Mouse (Mus musculus): ENCODE data around the gene Dlg5. TPM values are rescaled to one million over a fixed set of nuclear protein-coding genes. Genes with fewer than 3 reads are reported as not detected.

Dlg5 gene
- polyA plus RNA-seq, 1 experiment = 16.5 TPM

DNA sequence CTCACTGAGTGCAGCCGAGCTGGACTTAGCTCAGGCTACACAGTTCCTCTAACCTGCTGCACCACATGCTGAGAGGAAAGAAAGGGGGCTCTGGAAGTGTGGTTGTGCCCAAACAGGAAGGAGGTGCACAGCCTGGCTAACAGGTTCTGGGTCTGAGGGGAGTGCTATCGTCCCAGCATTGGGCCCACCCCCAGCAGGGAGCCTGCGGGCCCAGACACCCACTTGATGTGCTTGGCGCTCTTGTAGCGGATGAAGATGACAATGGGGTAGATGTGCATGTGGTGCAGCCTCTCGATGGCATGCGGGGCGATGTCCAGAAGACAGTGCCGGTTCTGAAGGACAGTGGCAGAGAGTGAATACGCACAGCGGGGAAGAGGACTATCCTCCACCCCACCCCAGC is 108.8 kb downstream of the Dlg5 start:
- no peak overlapping the region for H3K4me3 ChIP-seq
- no peak overlapping the region for H3K4me2 ChIP-seq (ENCODE audit: low read depth)
- H3ac ChIP-seq (ENCODE audit: control insufficient read depth, insufficient read length) = no peak overlapping the region
- H3K36me3 ChIP-seq (ENCODE audit: control insufficient read depth, insufficient read depth) = peaks cover 8% of the 10 kb centered on the region
- H3K79me2 ChIP-seq (ENCODE audit: control insufficient read depth, insufficient read depth) = no peaks in the 10 kb centered on the region
- TF ChIP-seq MYOD1 (IDR thresholded peaks at IDR 0.05; ENCODE audit: control insufficient read depth in 1 of 3, insufficient read length in 2 of 3, low read depth in 2 of 3) (no peak), TCF12 (IDR thresholded peaks at IDR 0.05; ENCODE audit: insufficient read depth, poor library complexity, severe bottlenecking) (no peak), MAX (IDR thresholded peaks at IDR 0.05; ENCODE audit: low read depth) (no peak), TCF3 (IDR thresholded peaks at IDR 0.05; ENCODE audit: insufficient read length, low read depth) (no peak), MYOG (IDR thresholded peaks at IDR 0.05; ENCODE audit: control insufficient read depth in 1 of 3, insufficient read depth in 1 of 3, insufficient read length in 2 of 3, low read depth in 2 of 3) (no peak), POLR2AphosphoS2 (IDR thresholded peaks at IDR 0.05; ENCODE audit: insufficient read length, low read depth) (no peak), POLR2A (IDR thresholded peaks at IDR 0.05; ENCODE audit: insufficient read length, low read depth) (no peak), CEBPB (IDR thresholded peaks at IDR 0.05; ENCODE audit: insufficient read depth, poor library complexity, severe bottlenecking) (no peak), USF1 (IDR thresholded peaks at IDR 0.05; ENCODE audit: low read depth) (no peak), REST (IDR thresholded peaks at IDR 0.05; ENCODE audit: insufficient read depth, insufficient read length) (no peak), E2F4 (IDR thresholded peaks at IDR 0.05; ENCODE audit: insufficient read depth) (no peak), SRF (IDR thresholded peaks at IDR 0.05; ENCODE audit: control insufficient read depth, insufficient read length, low read depth) (no peak)
- H3K27me3 ChIP-seq (ENCODE audit: control insufficient read depth, insufficient read depth, insufficient read length) = no peaks in the 10 kb centered on the region

DNA sequence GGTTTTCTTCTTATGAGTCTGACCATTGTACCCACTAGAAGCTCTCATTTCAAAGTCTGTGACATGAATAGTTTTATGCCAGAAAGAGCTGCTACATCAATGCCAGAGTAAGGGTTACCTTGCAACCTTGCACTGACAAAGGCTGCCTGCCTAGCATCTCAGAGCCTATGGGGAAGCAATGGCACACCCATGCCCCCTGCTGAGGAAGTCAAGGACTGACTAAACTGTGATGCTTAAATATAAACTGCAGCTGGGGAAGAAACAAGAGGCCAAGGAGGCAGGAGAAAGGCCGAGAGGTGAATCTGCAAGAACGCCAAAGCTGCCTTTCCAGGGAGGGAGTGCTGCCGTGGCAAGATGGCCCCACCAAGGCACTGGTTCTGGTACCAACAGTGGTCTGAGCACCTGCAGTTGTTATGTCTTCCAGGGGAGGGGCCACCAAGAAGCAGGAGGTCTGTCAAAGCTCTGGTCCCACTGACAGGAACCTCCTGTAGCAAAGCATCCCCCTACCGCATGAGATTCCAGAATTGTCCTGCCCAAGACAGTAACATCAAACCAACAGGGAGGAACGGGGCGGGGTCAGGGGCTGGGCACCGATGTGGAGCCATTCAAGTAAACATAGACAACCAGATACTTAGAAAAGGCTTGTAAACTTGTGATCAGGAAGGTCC is 111.0 kb downstream of the Dlg5 start:
- Histone ChIP-seq H3K27me3 (ENCODE audit: control insufficient read depth, insufficient read depth, insufficient read length) (no peaks in the 10 kb centered on the region), H3K4me3 (no peak overlapping the region), H3K4me2 (ENCODE audit: low read depth) (no peak overlapping the region), H3K36me3 (ENCODE audit: control insufficient read depth, insufficient read depth) (peaks cover 8% of the 10 kb centered on the region), H3K79me2 (ENCODE audit: control insufficient read depth, insufficient read depth) (no peaks in the 10 kb centered on the region), H3ac (ENCODE audit: control insufficient read depth, insufficient read length) (no peak overlapping the region)
- TF ChIP-seq MYOD1 (IDR thresholded peaks at IDR 0.05; ENCODE audit: control insufficient read depth in 1 of 3, insufficient read length in 2 of 3, low read depth in 2 of 3) (no peak), E2F4 (IDR thresholded peaks at IDR 0.05; ENCODE audit: insufficient read depth) (no peak), MAX (IDR thresholded peaks at IDR 0.05; ENCODE audit: low read depth) (no peak), SRF (IDR thresholded peaks at IDR 0.05; ENCODE audit: control insufficient read depth, insufficient read length, low read depth) (no peak), TCF3 (IDR thresholded peaks at IDR 0.05; ENCODE audit: insufficient read length, low read depth) (no peak), REST (IDR thresholded peaks at IDR 0.05; ENCODE audit: insufficient read depth, insufficient read length) (no peak), POLR2AphosphoS2 (IDR thresholded peaks at IDR 0.05; ENCODE audit: insufficient read length, low read depth) (no peak), POLR2A (IDR thresholded peaks at IDR 0.05; ENCODE audit: insufficient read length, low read depth) (no peak), MYOG (IDR thresholded peaks at IDR 0.05; ENCODE audit: control insufficient read depth in 1 of 3, insufficient read depth in 1 of 3, insufficient read length in 2 of 3, low read depth in 2 of 3) (no peak), TCF12 (IDR thresholded peaks at IDR 0.05; ENCODE audit: insufficient read depth, poor library complexity, severe bottlenecking) (no peak), CEBPB (IDR thresholded peaks at IDR 0.05; ENCODE audit: insufficient read depth, poor library complexity, severe bottlenecking) (no peak), USF1 (IDR thresholded peaks at IDR 0.05; ENCODE audit: low read depth) (no peak)

DNA sequence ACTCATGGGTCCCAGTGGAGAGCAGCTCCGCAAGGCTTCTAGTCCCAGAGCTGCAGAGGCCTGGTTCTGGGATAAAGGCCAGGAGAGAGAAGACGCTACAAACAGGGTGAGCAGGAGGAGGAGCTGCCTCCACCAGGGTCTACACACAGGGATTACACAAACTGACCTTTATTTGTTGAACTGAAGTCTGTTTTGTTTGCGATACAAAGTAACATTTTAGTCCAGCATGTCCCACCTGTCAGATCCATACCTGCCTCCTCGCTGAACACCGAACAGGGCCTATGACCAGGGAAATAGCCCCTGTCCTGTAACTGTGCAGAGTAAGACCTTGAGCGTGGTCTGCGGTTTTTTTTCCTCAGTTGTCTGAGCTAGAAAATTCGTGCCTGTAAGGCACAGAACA is 111.9 kb downstream of the Dlg5 start:
- Histone ChIP-seq H3K4me3 (no peak overlapping the region), H3K27me3 (ENCODE audit: control insufficient read depth, insufficient read depth, insufficient read length) (no peaks in the 10 kb centered on the region), H3K79me2 (ENCODE audit: control insufficient read depth, insufficient read depth) (no peaks in the 10 kb centered on the region), H3ac (ENCODE audit: control insufficient read depth, insufficient read length) (no peak overlapping the region), H3K4me2 (ENCODE audit: low read depth) (no peak overlapping the region), H3K36me3 (ENCODE audit: control insufficient read depth, insufficient read depth) (peaks cover 7% of the 10 kb centered on the region)
- TF ChIP-seq SRF (IDR thresholded peaks at IDR 0.05; ENCODE audit: control insufficient read depth, insufficient read length, low read depth) = no peak
- no peak for TF ChIP-seq E2F4 (IDR thresholded peaks at IDR 0.05; ENCODE audit: insufficient read depth)
- no peak for TF ChIP-seq USF1 (IDR thresholded peaks at IDR 0.05; ENCODE audit: low read depth)
- no peak for TF ChIP-seq MYOG (IDR thresholded peaks at IDR 0.05; ENCODE audit: control insufficient read depth in 1 of 3, insufficient read depth in 1 of 3, insufficient read length in 2 of 3, low read depth in 2 of 3)
- no peak for TF ChIP-seq POLR2AphosphoS2 (IDR thresholded peaks at IDR 0.05; ENCODE audit: insufficient read length, low read depth)
- no peak for TF ChIP-seq REST (IDR thresholded peaks at IDR 0.05; ENCODE audit: insufficient read depth, insufficient read length)
- no peak for TF ChIP-seq TCF12 (IDR thresholded peaks at IDR 0.05; ENCODE audit: insufficient read depth, poor library complexity, severe bottlenecking)
- no peak for TF ChIP-seq POLR2A (IDR thresholded peaks at IDR 0.05; ENCODE audit: insufficient read length, low read depth)
- no peak for TF ChIP-seq MYOD1 (IDR thresholded peaks at IDR 0.05; ENCODE audit: control insufficient read depth in 1 of 3, insufficient read length in 2 of 3, low read depth in 2 of 3)
- TF ChIP-seq CEBPB (IDR thresholded peaks at IDR 0.05; ENCODE audit: insufficient read depth, poor library complexity, severe bottlenecking) = no peak
- no peak for TF ChIP-seq MAX (IDR thresholded peaks at IDR 0.05; ENCODE audit: low read depth)
- TF ChIP-seq TCF3 (IDR thresholded peaks at IDR 0.05; ENCODE audit: insufficient read length, low read depth) = no peak

DNA sequence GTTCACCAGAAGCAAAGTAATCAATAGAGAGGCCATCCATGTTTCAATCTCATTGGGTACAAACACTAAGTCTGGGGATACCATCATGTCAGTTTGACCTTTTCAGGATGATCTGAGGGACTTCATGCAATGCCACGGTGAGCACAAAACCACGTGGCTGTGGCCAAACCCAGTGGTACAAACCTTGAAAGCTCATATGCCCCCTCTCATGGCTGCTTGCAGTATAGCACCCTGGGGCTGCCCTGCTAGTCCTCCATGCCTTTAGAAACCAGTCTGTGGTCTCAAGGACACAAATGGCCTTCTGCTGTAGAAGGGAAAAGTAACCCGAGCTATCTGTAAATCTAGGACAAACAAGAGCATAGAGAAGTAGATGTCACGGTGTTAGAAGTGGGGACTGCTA is 113.6 kb downstream of the Dlg5 start:
- no peaks in the 10 kb centered on the region for H3K27me3 ChIP-seq (ENCODE audit: control insufficient read depth, insufficient read depth, insufficient read length)
- H3K4me2 ChIP-seq (ENCODE audit: low read depth) = no peak overlapping the region
- H3K79me2 ChIP-seq (ENCODE audit: control insufficient read depth, insufficient read depth) = no peaks in the 10 kb centered on the region
- H3K36me3 ChIP-seq (ENCODE audit: control insufficient read depth, insufficient read depth) = peaks cover 5% of the 10 kb centered on the region
- H3ac ChIP-seq (ENCODE audit: control insufficient read depth, insufficient read length) = no peak overlapping the region
- no peak overlapping the region for H3K4me3 ChIP-seq
- TF ChIP-seq POLR2AphosphoS2 (IDR thresholded peaks at IDR 0.05; ENCODE audit: insufficient read length, low read depth) = no peak

DNA sequence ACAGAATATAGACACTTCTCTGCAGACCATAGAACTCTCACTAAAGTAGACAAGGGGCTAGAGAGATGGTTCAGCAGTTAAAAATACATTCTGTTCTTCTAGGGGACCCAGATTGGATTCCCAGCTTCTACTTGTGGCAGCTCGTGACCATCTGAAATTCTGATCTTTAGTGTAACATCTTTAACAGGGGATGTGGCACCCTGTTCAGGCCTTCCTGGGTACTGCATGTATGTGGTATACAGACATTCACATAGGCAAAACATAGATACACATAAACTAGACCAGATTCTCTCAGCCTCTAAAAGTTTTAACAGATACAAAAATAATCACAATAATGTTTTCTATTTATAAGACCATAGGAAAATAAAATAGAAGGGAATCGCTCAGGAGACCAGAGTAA is 120.7 kb downstream of the Dlg5 start:
- TF ChIP-seq MYOD1 (IDR thresholded peaks at IDR 0.05; ENCODE audit: control insufficient read depth in 1 of 3, insufficient read length in 2 of 3, low read depth in 2 of 3) (no peak), POLR2A (IDR thresholded peaks at IDR 0.05; ENCODE audit: insufficient read length, low read depth) (no peak), TCF12 (IDR thresholded peaks at IDR 0.05; ENCODE audit: insufficient read depth, poor library complexity, severe bottlenecking) (no peak), POLR2AphosphoS2 (IDR thresholded peaks at IDR 0.05; ENCODE audit: insufficient read length, low read depth) (no peak), TCF3 (IDR thresholded peaks at IDR 0.05; ENCODE audit: insufficient read length, low read depth) (no peak), MYOG (IDR thresholded peaks at IDR 0.05; ENCODE audit: control insufficient read depth in 1 of 3, insufficient read depth in 1 of 3, insufficient read length in 2 of 3, low read depth in 2 of 3) (no peak), CEBPB (IDR thresholded peaks at IDR 0.05; ENCODE audit: insufficient read depth, poor library complexity, severe bottlenecking) (no peak), USF1 (IDR thresholded peaks at IDR 0.05; ENCODE audit: low read depth) (no peak), SRF (IDR thresholded peaks at IDR 0.05; ENCODE audit: control insufficient read depth, insufficient read length, low read depth) (no peak), REST (IDR thresholded peaks at IDR 0.05; ENCODE audit: insufficient read depth, insufficient read length) (no peak), E2F4 (IDR thresholded peaks at IDR 0.05; ENCODE audit: insufficient read depth) (no peak), MAX (IDR thresholded peaks at IDR 0.05; ENCODE audit: low read depth) (no peak)
- Histone ChIP-seq H3ac (ENCODE audit: control insufficient read depth, insufficient read length) (no peak overlapping the region), H3K4me3 (no peak overlapping the region), H3K4me2 (ENCODE audit: low read depth) (no peak overlapping the region), H3K27me3 (ENCODE audit: control insufficient read depth, insufficient read depth, insufficient read length) (no peaks in the 10 kb centered on the region), H3K79me2 (ENCODE audit: control insufficient read depth, insufficient read depth) (no peaks in the 10 kb centered on the region), H3K36me3 (ENCODE audit: control insufficient read depth, insufficient read depth) (no peaks in the 10 kb centered on the region)

Data from myocyte (in vitro differentiated cells).